Comparison of ENCODE assay signal across 18 mouse cellular contexts in the genomic region with DNA sequence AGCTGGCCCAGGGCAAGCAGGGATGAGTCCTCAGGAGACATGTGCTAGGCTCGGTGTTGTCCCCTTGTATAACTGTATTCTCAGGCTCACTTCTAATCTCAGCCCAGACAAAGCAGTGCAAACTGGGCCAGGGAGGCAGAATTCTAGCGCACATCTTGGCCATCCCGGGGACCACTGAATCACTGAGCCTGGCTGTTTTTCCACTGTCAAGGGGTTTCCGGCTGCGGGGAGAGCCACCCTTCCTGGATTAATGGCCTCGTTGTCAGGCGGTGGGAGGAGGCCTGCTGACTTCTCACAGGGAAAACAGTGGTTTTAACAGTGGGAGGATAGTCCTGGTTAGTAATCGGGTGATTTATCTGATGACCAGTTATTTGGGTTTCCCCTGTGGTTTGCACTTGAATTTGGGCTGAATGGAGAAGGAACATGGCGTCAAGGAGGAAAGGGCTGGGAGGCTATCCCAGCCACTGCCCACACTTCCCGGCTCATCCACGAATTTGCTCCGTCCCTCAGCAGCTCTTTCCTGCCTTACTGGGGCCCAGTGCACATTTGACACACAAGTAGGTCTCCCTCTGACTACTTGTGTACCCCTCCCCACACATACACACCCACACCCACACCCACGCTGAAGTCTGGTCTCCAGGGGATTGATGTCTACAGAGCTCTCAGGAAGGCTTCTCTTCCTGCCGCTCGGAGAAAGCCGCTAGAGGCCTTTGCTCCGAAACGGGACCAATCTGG. TPM values are rescaled to one million over a fixed set of nuclear protein-coding genes. Genes with fewer than 3 reads are reported as not detected.
DNase-seq lines count a peak whose midpoint lies in the region; ATAC-seq and TF ChIP-seq lines count a peak whose summit lies in the region.
"Had no signal": no experiment of that assay in that cellular context is flagged by ENCODE, and none has a peak within 500 bp of the region (broad histone marks: within the 10 kb centered on the region; RNA-seq: fewer than 3 reads in every experiment).

No protein-coding gene starts in this region.

- peak; percentile 31 for DNase-seq in adrenal gland, postnatal 14 days
- DNase-seq in adrenal gland, postnatal 25 days = no peak
- peak; percentile 28 to 40 for DNase-seq in kidney, adult 8-10 months
- DNase-seq in kidney, postnatal 4 days = peak; percentile 61 to 74
- no peak for DNase-seq in gastrocnemius, postnatal 4 days (ENCODE audit: low spot score in 2 of 2)
- no peak for DNase-seq in frontal cortex, postnatal 14 days (ENCODE audit: low spot score in 2 of 2)
- DNase-seq: gastrocnemius, postnatal 14 days; liver, postnatal 0 days; right cerebral cortex, postnatal 25 days had no signal

- H3K27me3 ChIP-seq in E14TG2a.4 (ENCODE audit: insufficient read depth, low read length) = peaks cover 5% of the 10 kb centered on the region; the same call in 1 of the 2 replicates
- H3K27me3 ChIP-seq in intestine, embryonic 16.5 days (replicated peaks; ENCODE audit: control insufficient read depth, insufficient read depth, low read length) = no peaks in the 10 kb centered on the region
- H3K27me3 ChIP-seq: hindbrain, embryonic 13.5 days had no signal

- no peak overlapping the region for H3K27ac ChIP-seq in intestine, embryonic 16.5 days (ENCODE audit: low read length)
- H3K27ac ChIP-seq: heart, embryonic 15.5 days; hindbrain, embryonic 13.5 days; macrophage had no signal

- no peak for TF ChIP-seq CTCF in E14TG2a.4 (conservative IDR thresholded peaks at IDR 0.05; ENCODE audit: low read length)

- no peak overlapping the region for H3K9ac ChIP-seq in intestine, embryonic 16.5 days (ENCODE audit: low read depth, low read length)
- H3K9ac ChIP-seq: heart, embryonic 15.5 days; hindbrain, embryonic 13.5 days; liver, postnatal 0 days had no signal

- H3K9me3 ChIP-seq in E14TG2a.4 (ENCODE audit: low read length) = no peaks in the 10 kb centered on the region
- H3K9me3 ChIP-seq in intestine, embryonic 16.5 days (ENCODE audit: control insufficient read depth, low read length) = no peaks in the 10 kb centered on the region
- H3K9me3 ChIP-seq: heart, embryonic 15.5 days; hindbrain, embryonic 13.5 days had no signal

- H3K4me3 ChIP-seq in E14TG2a.4 (replicated peaks; ENCODE audit: low read length) = peak overlapping the region; percentile 45; the same call in 1 of the 2 replicates
- H3K4me3 ChIP-seq in intestine, embryonic 16.5 days (ENCODE audit: low read length) = no peak overlapping the region
- H3K4me3 ChIP-seq: heart, embryonic 15.5 days; hindbrain, embryonic 13.5 days had no signal

- no peaks in the 10 kb centered on the region for H3K36me3 ChIP-seq in E14TG2a.4 (ENCODE audit: insufficient read depth, low read length)
- no peaks in the 10 kb centered on the region for H3K36me3 ChIP-seq in intestine, embryonic 16.5 days (ENCODE audit: control insufficient read depth, insufficient read depth, low read length)
- H3K36me3 ChIP-seq: heart, embryonic 15.5 days; hindbrain, embryonic 13.5 days had no signal

- ATAC-seq in intestine, embryonic 16.5 days = no peak
- ATAC-seq: forebrain, embryonic 16.5 days; liver, postnatal 0 days had no signal

- WGBS in intestine, embryonic 16.5 days = 69% methylated on average over 18 of the region's 18 CpGs

- H3K4me2 ChIP-seq in intestine, embryonic 16.5 days (ENCODE audit: low read depth, low read length) = no peak overlapping the region
- H3K4me2 ChIP-seq: heart, embryonic 15.5 days; hindbrain, embryonic 13.5 days had no signal

- H3K4me1 ChIP-seq in E14TG2a.4 (replicated peaks; ENCODE audit: low read depth, low read length) = peaks cover 12% of the 10 kb centered on the region
- no peaks in the 10 kb centered on the region for H3K4me1 ChIP-seq in intestine, embryonic 16.5 days (ENCODE audit: control insufficient read depth, insufficient read depth, low read length)
- H3K4me1 ChIP-seq: heart, embryonic 15.5 days; hindbrain, embryonic 13.5 days had no signal

RNA-seq across cellular contexts. Expression of gene Smim23, which starts 56.7 kb away (rescaled TPM):
- not detected in 2 replicates for total RNA-seq in adrenal gland, postnatal 14 days (2021)
- total RNA-seq in adrenal gland, postnatal 25 days (2021) = not detected in 2 replicates
- not detected for total RNA-seq in gastrocnemius, postnatal 4 days (2021)
- polyA plus RNA-seq in intestine, embryonic 16.5 days (2015; fragmentation: Nextera tagmentation; extraction: Ambion mirVana) = not detected in 2 replicates
- total RNA-seq: gastrocnemius, postnatal 14 days; left cerebral cortex, adult 18-20 months; MEL had no signal
- polyA plus RNA-seq: forebrain, embryonic 16.5 days; heart, embryonic 15.5 days; hindbrain, embryonic 13.5 days; limb, embryonic 14.5 days; liver, postnatal 0 days; macrophage had no signal

Comparison
In these comparisons a context has a peak if more than half of its experiments do, and no peak if none do; other contexts are left out.
1. DNase-seq: peak in adrenal gland, postnatal 14 days (single experiment), kidney, adult 8-10 months (2 of 2) and kidney, postnatal 4 days (2 of 2); none in adrenal gland, postnatal 25 days (single experiment), gastrocnemius, postnatal 4 days (0 of 2) and frontal cortex, postnatal 14 days (0 of 2).